Mouse (Mus musculus) thymus, postnatal 10 days (tissue): ENCODE measurements around the gene Il10rb.

Source experiments
- DNase-seq, 2 experiments: peaks; one replicate each; pipeline ENCODE4 v3.0.0; 2021; ENCODE audit warnings: low spot score in 2 of 2

Il10rb gene

DNA sequence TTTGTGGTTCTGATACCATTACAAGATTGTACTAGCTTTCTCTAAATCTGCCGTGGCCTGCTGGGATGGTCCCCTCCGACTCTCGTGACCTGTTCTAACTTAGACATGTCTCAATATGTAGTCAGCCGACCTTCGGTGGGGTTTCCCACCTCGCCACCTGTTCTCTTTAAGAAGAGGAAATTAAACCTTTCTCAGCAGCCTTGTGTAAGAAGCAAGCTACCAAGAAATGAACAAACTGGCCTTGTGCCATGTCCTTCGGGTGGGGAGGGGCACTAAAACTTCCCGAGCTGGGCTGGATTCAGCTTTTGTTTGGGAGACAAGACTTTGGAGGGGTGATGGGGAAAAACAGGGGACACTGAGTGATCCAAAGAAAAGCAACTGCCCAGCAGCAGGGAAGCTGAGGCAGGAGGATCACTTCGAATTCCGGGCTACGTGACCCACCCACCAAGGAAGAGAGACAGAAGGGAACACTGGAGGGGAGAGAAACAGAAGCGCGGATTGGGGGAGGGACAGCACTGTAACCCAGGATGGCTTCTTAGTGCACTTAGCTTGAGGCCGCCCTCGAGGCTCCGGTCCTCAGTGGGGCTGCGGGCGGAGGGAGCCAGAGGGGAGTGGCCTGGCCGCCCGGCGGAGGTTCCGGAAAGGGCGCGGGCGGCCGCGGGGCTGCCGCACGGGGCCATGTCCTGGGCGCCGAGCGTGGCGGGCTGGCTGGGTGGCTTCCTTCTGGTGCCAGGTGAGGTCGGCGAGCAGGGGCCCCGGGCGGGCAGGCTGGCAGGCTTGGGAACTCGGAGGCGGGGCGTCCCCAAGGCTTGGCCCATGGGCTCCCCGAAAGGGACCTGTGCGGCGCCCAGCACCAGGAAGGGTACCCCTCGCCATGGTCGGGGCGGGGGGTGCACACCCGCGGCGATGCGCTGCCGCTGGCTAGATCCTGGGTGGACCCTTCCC is at the start of gene Il10rb:
TSS of gene Il10rb (plus strand) at position 525 of the 945 bp plus-strand sequence.
- peak; percentile 62 to 69 for DNase-seq

- DNase-seq = no peak
These were observed 49.0 kb upstream of the Il10rb start for GRCm38 (mm10) chr16:91356760-91357525.

- DNase-seq = no peak
These were observed 48.5 kb upstream of the Il10rb start for GRCm38 (mm10) chr16:91357526-91357900.

DNA sequence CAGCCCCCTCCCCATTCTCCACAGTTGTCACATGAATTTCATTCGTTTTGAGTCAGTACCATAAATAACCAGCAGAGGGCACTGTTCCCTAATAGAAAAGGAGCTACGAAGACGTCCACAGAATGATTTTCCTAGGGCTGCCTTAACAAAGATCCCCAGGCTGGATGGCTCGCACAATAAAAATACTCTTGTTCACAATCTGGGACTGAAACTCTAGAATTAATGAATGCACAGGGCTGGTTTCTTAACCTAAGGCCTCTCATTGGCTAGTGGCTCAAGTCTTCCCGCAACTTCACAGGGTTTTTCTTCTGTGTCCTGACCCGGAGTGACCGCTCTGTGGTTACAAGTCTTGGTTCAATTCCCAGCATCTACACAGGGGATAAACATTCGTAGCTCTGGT is 47.4 kb upstream of the Il10rb start:
- DNase-seq = peak; percentile 29 to 85

DNA sequence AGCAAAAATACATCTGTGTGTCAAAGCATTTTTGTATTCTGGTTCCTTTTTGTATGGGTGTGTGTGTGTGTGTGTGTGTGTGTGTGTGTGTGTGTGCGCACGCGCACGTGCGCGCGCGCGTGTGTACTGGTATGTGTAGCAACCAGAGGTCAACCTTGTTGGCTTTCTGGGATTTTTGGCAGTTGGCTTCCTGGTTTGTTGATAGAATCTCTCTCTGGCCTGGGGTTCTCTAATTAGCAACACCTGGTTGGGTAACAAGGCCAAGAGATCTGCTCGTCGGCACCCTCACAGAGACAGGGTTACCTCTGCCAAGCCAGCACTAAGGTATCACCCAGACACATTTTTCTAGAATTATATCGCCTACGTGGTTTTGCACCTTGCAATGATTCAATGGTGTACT is 46.4 kb upstream of the Il10rb start:
- DNase-seq = no peak

- DNase-seq = no peak
These were observed 45.8 kb upstream of the Il10rb start for GRCm38 (mm10) chr16:91360162-91360561.

DNA sequence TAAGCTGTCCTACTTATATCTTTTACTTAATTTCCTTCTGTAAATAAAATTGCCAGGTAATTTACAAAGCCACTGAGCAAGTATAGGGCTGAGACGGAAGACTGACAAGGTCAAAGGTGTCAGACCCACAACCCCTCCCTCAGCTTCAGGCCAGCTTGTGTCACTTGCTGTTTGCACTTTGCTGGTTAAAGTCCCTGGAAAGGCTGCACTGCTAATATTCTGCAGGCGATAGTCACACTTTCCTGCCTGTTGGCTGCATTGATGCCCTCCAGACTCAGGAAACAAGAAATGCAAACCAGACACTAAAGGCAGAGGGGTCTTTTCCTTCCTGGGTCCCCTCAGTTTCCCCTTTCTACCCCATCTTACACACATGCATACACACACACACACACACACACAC is 44.0 kb upstream of the Il10rb start:
- no peak for DNase-seq

DNA sequence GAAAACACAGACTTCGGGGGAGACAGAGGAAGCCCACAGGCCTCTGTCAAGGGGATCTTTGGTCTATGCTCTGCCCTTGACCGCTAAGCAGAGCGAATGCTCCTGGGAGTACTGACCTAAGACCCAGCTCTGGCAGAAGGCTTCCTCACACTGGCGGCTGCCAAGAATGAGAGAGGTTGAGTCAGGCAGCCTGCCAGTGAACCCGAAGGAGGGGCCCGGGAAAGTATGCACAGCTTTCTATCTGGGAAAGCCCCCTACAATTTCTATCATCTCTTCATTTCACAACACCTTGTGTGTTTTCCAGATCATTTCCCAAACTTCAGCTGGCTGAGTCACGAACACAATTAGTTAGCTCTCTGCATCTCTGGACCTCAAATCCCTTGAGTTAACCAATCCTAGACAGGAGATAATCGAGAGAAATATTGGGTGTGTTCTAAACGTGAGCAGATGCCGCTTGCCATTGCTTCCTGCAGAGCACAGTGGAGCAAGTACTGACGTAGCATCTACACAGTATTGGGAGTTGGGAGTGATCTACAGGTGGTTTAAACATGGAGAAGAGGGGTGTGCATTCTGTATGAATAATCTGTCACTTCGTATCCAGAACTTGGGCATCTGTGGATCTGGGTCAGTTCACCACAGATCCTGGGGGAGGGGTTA is 43.2 kb upstream of the Il10rb start:
- DNase-seq = no peak

- no peak for DNase-seq
These were observed 42.5 kb upstream of the Il10rb start for GRCm38 (mm10) chr16:91363483-91363882.

- peak; percentile 50 to 57 for DNase-seq
These were observed 39.4 kb upstream of the Il10rb start for GRCm38 (mm10) chr16:91366567-91366966.

DNA sequence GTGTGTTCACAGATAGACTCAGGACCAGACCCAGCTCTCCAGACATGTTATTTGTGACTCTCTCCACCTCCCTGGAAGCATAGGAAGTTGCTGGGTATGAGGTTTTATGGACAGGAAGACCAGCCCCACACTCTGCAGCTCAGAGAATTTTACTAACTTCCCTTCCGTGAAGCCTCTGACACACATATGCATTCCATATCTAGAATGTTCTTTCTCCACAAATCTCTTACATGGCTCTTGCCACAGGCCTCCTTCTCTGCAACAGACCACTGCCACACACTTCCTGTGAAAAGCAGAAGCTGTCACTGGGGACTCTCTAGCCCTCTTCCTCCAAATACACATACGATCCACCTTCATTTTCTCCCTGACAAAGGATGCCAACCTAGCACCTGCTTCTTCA is 38.9 kb upstream of the Il10rb start:
- no peak for DNase-seq

DNA sequence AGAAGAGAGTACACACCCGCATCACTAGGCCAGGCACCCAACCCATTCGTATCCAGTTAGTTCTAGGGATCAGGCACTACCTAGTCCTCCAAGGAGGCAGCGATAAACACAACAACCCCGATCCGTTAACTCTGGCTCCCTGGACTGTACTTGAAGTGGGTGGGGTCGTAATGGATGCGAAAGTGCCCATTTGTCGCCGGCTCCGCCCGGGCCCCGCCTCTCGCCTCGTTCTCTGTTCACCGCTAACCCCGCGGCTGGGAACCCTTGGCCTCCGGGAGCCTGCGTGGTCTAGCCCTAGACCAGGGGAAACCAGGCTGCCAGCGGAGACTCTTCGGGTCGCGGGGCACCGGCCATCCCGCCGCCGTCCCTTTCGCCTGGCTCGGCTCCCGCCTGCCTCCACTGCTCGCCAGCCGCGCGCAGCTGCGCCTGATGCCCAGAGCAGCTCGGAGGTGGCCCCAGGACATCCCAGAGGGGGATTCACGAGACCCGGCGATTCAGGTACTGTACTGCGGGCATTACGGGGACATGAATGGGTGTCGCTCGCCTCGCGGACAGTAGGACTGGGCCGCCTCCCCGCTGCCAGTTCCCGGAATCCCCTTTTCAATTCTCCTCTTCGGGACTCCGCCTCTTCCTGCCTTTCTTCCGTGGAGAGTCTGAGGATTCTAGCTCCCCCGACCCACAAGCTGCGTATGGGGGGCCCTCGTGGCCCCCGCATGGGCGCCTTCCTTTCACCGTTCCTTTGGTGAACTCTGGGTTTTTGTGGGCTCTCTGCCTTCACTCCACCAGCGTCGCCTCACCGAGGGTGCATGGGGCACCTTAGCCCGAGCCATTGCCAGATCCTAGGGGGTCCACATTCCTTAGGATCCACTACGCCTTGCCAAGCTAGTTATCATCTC is 33.1 kb upstream of the Il10rb start, which contains the start of gene Ifnar2:
TSS of gene Ifnar2 (plus strand) at position 207 of the 896 bp plus-strand sequence.
- peak; percentile 63 to 69 for DNase-seq

DNA sequence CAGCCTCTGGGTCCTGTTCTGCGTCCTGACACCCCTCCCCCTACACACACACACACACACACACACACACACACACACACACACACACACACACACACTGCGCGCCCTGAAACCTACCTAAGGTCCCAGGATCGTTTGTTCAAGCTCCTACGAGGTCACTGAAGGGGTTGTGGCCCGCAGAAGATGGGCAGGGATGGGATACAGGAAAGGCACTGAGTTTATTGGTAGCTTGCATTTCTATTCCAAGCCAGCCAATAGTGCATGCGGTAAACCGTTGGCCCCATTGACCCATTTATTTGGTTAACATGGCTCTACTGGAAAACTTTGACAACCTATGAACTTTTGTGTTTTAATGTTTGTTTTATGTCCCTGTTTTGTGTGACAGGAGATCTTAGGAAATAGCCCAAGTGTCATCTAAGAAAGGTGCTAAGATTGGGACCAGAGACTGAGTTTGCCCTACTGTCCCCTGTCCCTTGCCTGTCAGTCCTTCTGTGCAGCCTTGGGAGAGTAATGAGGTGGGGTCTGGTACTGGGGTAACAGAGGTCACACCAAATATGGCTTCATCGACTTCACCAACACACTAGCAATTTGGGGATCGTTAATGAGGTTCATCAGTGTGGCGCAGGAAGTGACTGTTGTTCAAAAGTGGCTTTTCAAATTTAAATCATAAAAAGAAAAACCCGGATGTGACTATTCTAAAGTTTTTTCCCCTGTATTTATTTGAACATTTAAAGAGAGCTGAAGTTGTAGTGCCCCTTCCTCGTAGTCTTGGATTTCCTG is 32.3 kb upstream of the Il10rb start:
- DNase-seq = no peak

DNA sequence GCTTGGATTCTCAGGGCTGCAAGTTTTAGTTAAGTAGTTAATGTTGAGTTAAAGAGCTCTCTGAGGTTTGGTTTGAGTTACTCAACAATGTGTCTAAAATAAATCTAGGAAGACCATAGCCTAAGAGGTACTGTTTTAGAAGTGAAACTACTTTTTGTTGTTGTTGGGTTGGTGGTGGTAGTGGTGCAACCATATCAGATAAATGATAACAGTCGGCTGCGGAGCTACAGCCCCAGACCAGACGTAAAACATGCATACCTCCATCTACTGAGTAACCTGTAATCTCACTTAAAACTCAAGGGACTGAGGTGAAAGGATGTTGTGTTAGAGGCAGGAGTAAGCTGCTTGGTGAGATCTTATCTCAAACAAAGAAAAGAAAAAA is 31.7 kb upstream of the Il10rb start:
- no peak for DNase-seq

GRCm38 (mm10) chr16:91376701-91377100 is 29.3 kb upstream of the Il10rb start:
- no peak for DNase-seq

GRCm38 (mm10) chr16:91378431-91378986 is 27.5 kb upstream of the Il10rb start:
- no peak for DNase-seq

- DNase-seq = no peak
These were observed 27.0 kb upstream of the Il10rb start for GRCm38 (mm10) chr16:91378991-91379390.

DNA sequence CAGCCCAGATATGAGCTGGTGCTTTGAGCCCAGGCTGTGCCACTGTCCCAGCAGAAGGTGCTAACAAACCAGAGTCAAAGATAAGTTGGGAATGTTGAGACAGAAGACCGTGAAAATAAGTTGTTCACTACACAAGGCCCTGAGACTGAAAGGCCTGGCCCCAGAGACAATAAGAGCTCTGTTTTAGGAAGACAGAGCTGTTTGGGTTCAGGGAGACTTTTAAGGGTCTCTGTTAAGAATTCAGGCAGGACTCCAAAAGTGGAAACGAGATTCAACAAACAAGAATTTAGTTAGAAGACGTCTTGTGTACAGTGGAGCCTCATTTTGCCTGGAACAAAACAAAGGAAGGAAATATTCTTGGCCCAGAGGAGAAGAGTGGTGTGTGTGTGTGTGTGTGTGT is 26.6 kb upstream of the Il10rb start:
- no peak for DNase-seq

GRCm38 (mm10) chr16:91380151-91380550 is 25.8 kb upstream of the Il10rb start:
- no peak for DNase-seq

GRCm38 (mm10) chr16:91381606-91382005 is 24.4 kb upstream of the Il10rb start:
- no peak for DNase-seq
